Mouse (Mus musculus): ENCODE data around the gene Olfr70. TPM values are rescaled to one million over a fixed set of nuclear protein-coding genes. Genes with fewer than 3 reads are reported as not detected.

Olfr70 gene
- polyA plus RNA-seq, 1 experiment, result not detected

- Histone ChIP-seq H3K79me2 (ENCODE audit: control insufficient read depth, insufficient read depth) (no peaks in the 10 kb centered on the region), H3ac (ENCODE audit: control insufficient read depth, insufficient read length) (no peak overlapping the region), H3K27me3 (ENCODE audit: control insufficient read depth, insufficient read depth, insufficient read length) (peaks cover 18% of the 10 kb centered on the region), H3K4me3 (no peak overlapping the region), H3K4me2 (ENCODE audit: low read depth) (no peak overlapping the region), H3K36me3 (ENCODE audit: control insufficient read depth, insufficient read depth) (no peaks in the 10 kb centered on the region)
- TF ChIP-seq USF1 (IDR thresholded peaks at IDR 0.05; ENCODE audit: low read depth), result peak; percentile 83
- TF ChIP-seq MYOG (IDR thresholded peaks at IDR 0.05; ENCODE audit: control insufficient read depth in 1 of 3, insufficient read depth in 1 of 3, insufficient read length in 2 of 3, low read depth in 2 of 3), result no peak
Observed at GRCm38 (mm10) chr4:43693806-43694241, 6.8 kb downstream of the Olfr70 start.

GRCm38 (mm10) chr4:43691026-43691425 lies 9.6 kb downstream of the Olfr70 start:
- Histone ChIP-seq H3K79me2 (ENCODE audit: control insufficient read depth, insufficient read depth) (no peaks in the 10 kb centered on the region), H3K36me3 (ENCODE audit: control insufficient read depth, insufficient read depth) (no peaks in the 10 kb centered on the region), H3ac (ENCODE audit: control insufficient read depth, insufficient read length) (no peak overlapping the region), H3K4me3 (no peak overlapping the region), H3K27me3 (ENCODE audit: control insufficient read depth, insufficient read depth, insufficient read length) (peaks cover 41% of the 10 kb centered on the region), H3K4me2 (ENCODE audit: low read depth) (no peak overlapping the region)
- no peak for TF ChIP-seq TCF12 (IDR thresholded peaks at IDR 0.05; ENCODE audit: insufficient read depth, poor library complexity, severe bottlenecking)
- TF ChIP-seq REST (IDR thresholded peaks at IDR 0.05; ENCODE audit: insufficient read depth, insufficient read length), result no peak
- no peak for TF ChIP-seq MYOG (IDR thresholded peaks at IDR 0.05; ENCODE audit: control insufficient read depth in 1 of 3, insufficient read depth in 1 of 3, insufficient read length in 2 of 3, low read depth in 2 of 3)
- TF ChIP-seq POLR2A (IDR thresholded peaks at IDR 0.05; ENCODE audit: insufficient read length, low read depth), result no peak
- no peak for TF ChIP-seq TCF3 (IDR thresholded peaks at IDR 0.05; ENCODE audit: insufficient read length, low read depth)
- no peak for TF ChIP-seq MYOD1 (IDR thresholded peaks at IDR 0.05; ENCODE audit: control insufficient read depth in 1 of 3, insufficient read length in 2 of 3, low read depth in 2 of 3)
- TF ChIP-seq E2F4 (IDR thresholded peaks at IDR 0.05; ENCODE audit: insufficient read depth), result no peak
- no peak for TF ChIP-seq SRF (IDR thresholded peaks at IDR 0.05; ENCODE audit: control insufficient read depth, insufficient read length, low read depth)
- no peak for TF ChIP-seq MAX (IDR thresholded peaks at IDR 0.05; ENCODE audit: low read depth)
- no peak for TF ChIP-seq CEBPB (IDR thresholded peaks at IDR 0.05; ENCODE audit: insufficient read depth, poor library complexity, severe bottlenecking)
- TF ChIP-seq USF1 (IDR thresholded peaks at IDR 0.05; ENCODE audit: low read depth), result no peak
- TF ChIP-seq POLR2AphosphoS2 (IDR thresholded peaks at IDR 0.05; ENCODE audit: insufficient read length, low read depth), result no peak

- TF ChIP-seq CEBPB (IDR thresholded peaks at IDR 0.05; ENCODE audit: insufficient read depth, poor library complexity, severe bottlenecking) (no peak), POLR2A (IDR thresholded peaks at IDR 0.05; ENCODE audit: insufficient read length, low read depth) (no peak), E2F4 (IDR thresholded peaks at IDR 0.05; ENCODE audit: insufficient read depth) (no peak), REST (IDR thresholded peaks at IDR 0.05; ENCODE audit: insufficient read depth, insufficient read length) (no peak), SRF (IDR thresholded peaks at IDR 0.05; ENCODE audit: control insufficient read depth, insufficient read length, low read depth) (no peak), TCF3 (IDR thresholded peaks at IDR 0.05; ENCODE audit: insufficient read length, low read depth) (no peak), MAX (IDR thresholded peaks at IDR 0.05; ENCODE audit: low read depth) (no peak), MYOD1 (IDR thresholded peaks at IDR 0.05; ENCODE audit: control insufficient read depth in 1 of 3, insufficient read length in 2 of 3, low read depth in 2 of 3) (no peak), USF1 (IDR thresholded peaks at IDR 0.05; ENCODE audit: low read depth) (no peak)
- no peak overlapping the region for H3K4me2 ChIP-seq (ENCODE audit: low read depth)
- H3K79me2 ChIP-seq (ENCODE audit: control insufficient read depth, insufficient read depth), result no peaks in the 10 kb centered on the region
- H3K4me3 ChIP-seq, result no peak overlapping the region
- no peak overlapping the region for H3ac ChIP-seq (ENCODE audit: control insufficient read depth, insufficient read length)
- H3K36me3 ChIP-seq (ENCODE audit: control insufficient read depth, insufficient read depth), result no peaks in the 10 kb centered on the region
- peaks cover 51% of the 10 kb centered on the region for H3K27me3 ChIP-seq (ENCODE audit: control insufficient read depth, insufficient read depth, insufficient read length)
Observed at GRCm38 (mm10) chr4:43690021-43690420, 10.6 kb downstream of the Olfr70 start.

- H3K4me3 ChIP-seq, result no peak overlapping the region
- H3K4me2 ChIP-seq (ENCODE audit: low read depth), result no peak overlapping the region
- H3K27me3 ChIP-seq (ENCODE audit: control insufficient read depth, insufficient read depth, insufficient read length), result peaks cover 42% of the 10 kb centered on the region
- H3K36me3 ChIP-seq (ENCODE audit: control insufficient read depth, insufficient read depth), result no peaks in the 10 kb centered on the region
- TF ChIP-seq SRF (IDR thresholded peaks at IDR 0.05; ENCODE audit: control insufficient read depth, insufficient read length, low read depth) (no peak), POLR2AphosphoS2 (IDR thresholded peaks at IDR 0.05; ENCODE audit: insufficient read length, low read depth) (no peak), MAX (IDR thresholded peaks at IDR 0.05; ENCODE audit: low read depth) (no peak), MYOD1 (IDR thresholded peaks at IDR 0.05; ENCODE audit: control insufficient read depth in 1 of 3, insufficient read length in 2 of 3, low read depth in 2 of 3) (peak in 1 of 3 experiments; percentile 30), REST (IDR thresholded peaks at IDR 0.05; ENCODE audit: insufficient read depth, insufficient read length) (no peak), MYOG (IDR thresholded peaks at IDR 0.05; ENCODE audit: control insufficient read depth in 1 of 3, insufficient read depth in 1 of 3, insufficient read length in 2 of 3, low read depth in 2 of 3) (peak in 2 of 3 experiments; percentile 38 to 55), TCF3 (IDR thresholded peaks at IDR 0.05; ENCODE audit: insufficient read length, low read depth) (peak; percentile 15), POLR2A (IDR thresholded peaks at IDR 0.05; ENCODE audit: insufficient read length, low read depth) (no peak)
- H3ac ChIP-seq (ENCODE audit: control insufficient read depth, insufficient read length), result no peak overlapping the region
- no peaks in the 10 kb centered on the region for H3K79me2 ChIP-seq (ENCODE audit: control insufficient read depth, insufficient read depth)
Observed at GRCm38 (mm10) chr4:43679416-43680043, 21.1 kb downstream of the Olfr70 start.

- Histone ChIP-seq H3K4me2 (ENCODE audit: low read depth) (no peak overlapping the region), H3ac (ENCODE audit: control insufficient read depth, insufficient read length) (no peak overlapping the region), H3K36me3 (ENCODE audit: control insufficient read depth, insufficient read depth) (no peaks in the 10 kb centered on the region), H3K27me3 (ENCODE audit: control insufficient read depth, insufficient read depth, insufficient read length) (peaks cover 43% of the 10 kb centered on the region), H3K4me3 (no peak overlapping the region), H3K79me2 (ENCODE audit: control insufficient read depth, insufficient read depth) (no peaks in the 10 kb centered on the region)
- TF ChIP-seq TCF3 (IDR thresholded peaks at IDR 0.05; ENCODE audit: insufficient read length, low read depth) (no peak), TCF12 (IDR thresholded peaks at IDR 0.05; ENCODE audit: insufficient read depth, poor library complexity, severe bottlenecking) (no peak), MYOG (IDR thresholded peaks at IDR 0.05; ENCODE audit: control insufficient read depth in 1 of 3, insufficient read depth in 1 of 3, insufficient read length in 2 of 3, low read depth in 2 of 3) (no peak)
Observed at GRCm38 (mm10) chr4:43678541-43678940, 22.1 kb downstream of the Olfr70 start.
